Mouse (Mus musculus): ENCODE measurements around the gene Lrrc55. TPM values are rescaled to one million over a fixed set of nuclear protein-coding genes. Genes with fewer than 3 reads are reported as not detected.

The Lrrc55 gene
- polyA plus RNA-seq, 1 experiment = 1.5 TPM

GRCm38 (mm10) chr2:85227816-85228335 lies 30.9 kb upstream of the Lrrc55 start:
- H3K4me1 ChIP-seq (ENCODE audit: control insufficient read depth, insufficient read depth, insufficient read length, low read length) = no peaks in the 10 kb centered on the region
- no peak overlapping the region for H3K27ac ChIP-seq (ENCODE audit: insufficient read depth, low read depth, low read length)
- TF ChIP-seq POLR2A (IDR thresholded peaks at IDR 0.05; ENCODE audit: low read depth, low read length) = no peak
- no peak for TF ChIP-seq CTCF (IDR thresholded peaks at IDR 0.05; ENCODE audit: extremely low read depth, insufficient read length, insufficient replicate concordance, low read depth, low read length)
- 87% methylated on average over 3 of the region's 3 CpGs for WGBS
- no peaks in the 10 kb centered on the region for H3K36me3 ChIP-seq (ENCODE audit: control insufficient read depth, insufficient read depth, low read length)
- H3K4me3 ChIP-seq (ENCODE audit: low read depth, low read length) = no peak overlapping the region
- no peaks in the 10 kb centered on the region for H3K27me3 ChIP-seq (ENCODE audit: control insufficient read depth, insufficient read depth, low read length)

GRCm38 (mm10) chr2:85224221-85225179 lies 27.5 kb upstream of the Lrrc55 start:
- no peak for TF ChIP-seq CTCF (IDR thresholded peaks at IDR 0.05; ENCODE audit: extremely low read depth, insufficient read length, insufficient replicate concordance, low read depth, low read length)
- no peak for TF ChIP-seq POLR2A (IDR thresholded peaks at IDR 0.05; ENCODE audit: low read depth, low read length)
- Histone ChIP-seq H3K27ac (ENCODE audit: insufficient read depth, low read depth, low read length) (no peak overlapping the region), H3K36me3 (ENCODE audit: control insufficient read depth, insufficient read depth, low read length) (no peaks in the 10 kb centered on the region), H3K4me1 (ENCODE audit: control insufficient read depth, insufficient read depth, insufficient read length, low read length) (no peaks in the 10 kb centered on the region), H3K27me3 (ENCODE audit: control insufficient read depth, insufficient read depth, low read length) (no peaks in the 10 kb centered on the region), H3K4me3 (ENCODE audit: low read depth, low read length) (no peak overlapping the region)
- 62% methylated on average over 17 of the region's 17 CpGs for WGBS

- Histone ChIP-seq H3K27me3 (ENCODE audit: control insufficient read depth, insufficient read depth, low read length) (no peaks in the 10 kb centered on the region), H3K27ac (ENCODE audit: insufficient read depth, low read depth, low read length) (no peak overlapping the region)
Observed at GRCm38 (mm10) chr2:85216606-85217005, 19.6 kb upstream of the Lrrc55 start.

GRCm38 (mm10) chr2:85213746-85214145 lies 16.7 kb upstream of the Lrrc55 start:
- 79% methylated on average over 2 of the region's 2 CpGs for WGBS
- no peaks in the 10 kb centered on the region for H3K4me1 ChIP-seq (ENCODE audit: control insufficient read depth, insufficient read depth, insufficient read length, low read length)
- TF ChIP-seq CTCF (IDR thresholded peaks at IDR 0.05; ENCODE audit: extremely low read depth, insufficient read length, insufficient replicate concordance, low read depth, low read length) (no peak), POLR2A (IDR thresholded peaks at IDR 0.05; ENCODE audit: low read depth, low read length) (no peak)
- no peak overlapping the region for H3K27ac ChIP-seq (ENCODE audit: insufficient read depth, low read depth, low read length)
- H3K4me3 ChIP-seq (ENCODE audit: low read depth, low read length) = no peak overlapping the region
- H3K36me3 ChIP-seq (ENCODE audit: control insufficient read depth, insufficient read depth, low read length) = no peaks in the 10 kb centered on the region
- no peaks in the 10 kb centered on the region for H3K27me3 ChIP-seq (ENCODE audit: control insufficient read depth, insufficient read depth, low read length)

More at GRCm38 (mm10) chr2:85216606-85217005, 19.6 kb upstream of the Lrrc55 start:
- Histone ChIP-seq H3K4me3 (ENCODE audit: low read depth, low read length) (no peak overlapping the region), H3K4me1 (ENCODE audit: control insufficient read depth, insufficient read depth, insufficient read length, low read length) (no peaks in the 10 kb centered on the region), H3K36me3 (ENCODE audit: control insufficient read depth, insufficient read depth, low read length) (no peaks in the 10 kb centered on the region)
- TF ChIP-seq CTCF (IDR thresholded peaks at IDR 0.05; ENCODE audit: extremely low read depth, insufficient read length, insufficient replicate concordance, low read depth, low read length) (no peak), POLR2A (IDR thresholded peaks at IDR 0.05; ENCODE audit: low read depth, low read length) (no peak)

- no peak overlapping the region for H3K4me3 ChIP-seq (ENCODE audit: low read depth, low read length)
- H3K36me3 ChIP-seq (ENCODE audit: control insufficient read depth, insufficient read depth, low read length) = no peaks in the 10 kb centered on the region
- no peaks in the 10 kb centered on the region for H3K4me1 ChIP-seq (ENCODE audit: control insufficient read depth, insufficient read depth, insufficient read length, low read length)
- 77% methylated on average over 5 of the region's 5 CpGs for WGBS
- no peaks in the 10 kb centered on the region for H3K27me3 ChIP-seq (ENCODE audit: control insufficient read depth, insufficient read depth, low read length)
- no peak overlapping the region for H3K27ac ChIP-seq (ENCODE audit: insufficient read depth, low read depth, low read length)
- no peak for TF ChIP-seq POLR2A (IDR thresholded peaks at IDR 0.05; ENCODE audit: low read depth, low read length)
- TF ChIP-seq CTCF (IDR thresholded peaks at IDR 0.05; ENCODE audit: extremely low read depth, insufficient read length, insufficient replicate concordance, low read depth, low read length) = no peak
Observed at GRCm38 (mm10) chr2:85209301-85209700, 12.3 kb upstream of the Lrrc55 start.

- Histone ChIP-seq H3K36me3 (ENCODE audit: control insufficient read depth, insufficient read depth, low read length) (no peaks in the 10 kb centered on the region), H3K27me3 (ENCODE audit: control insufficient read depth, insufficient read depth, low read length) (no peaks in the 10 kb centered on the region), H3K27ac (ENCODE audit: insufficient read depth, low read depth, low read length) (no peak overlapping the region), H3K4me1 (ENCODE audit: control insufficient read depth, insufficient read depth, insufficient read length, low read length) (no peaks in the 10 kb centered on the region), H3K4me3 (ENCODE audit: low read depth, low read length) (no peak overlapping the region)
- TF ChIP-seq POLR2A (IDR thresholded peaks at IDR 0.05; ENCODE audit: low read depth, low read length) (no peak), CTCF (IDR thresholded peaks at IDR 0.05; ENCODE audit: extremely low read depth, insufficient read length, insufficient replicate concordance, low read depth, low read length) (no peak)
- 89% methylated on average over 8 of the region's 8 CpGs for WGBS
Observed at GRCm38 (mm10) chr2:85205170-85205569, 8.2 kb upstream of the Lrrc55 start.

Data from small intestine, adult 2 months (tissue).